Mouse (Mus musculus) hindbrain, postnatal 0 days (tissue): ENCODE data around the gene Ldhc. TPM values are rescaled to one million over a fixed set of nuclear protein-coding genes. Genes with fewer than 3 reads are reported as not detected.

Experiments used
- ATAC-seq: fragments of 200-750 bp; cut with Nextera tagmentation; 2 replicates; pipeline ENCODE4 v1.8.0; 2017; ENCODE audit warnings: mild to moderate bottlenecking, moderate TSS enrichment, moderate library complexity
- DNase-seq: peaks from one replicate; pipeline ENCODE4 v3.0.0-alpha.2; 2015; ENCODE audit warnings: low spot score
- H3K27ac ChIP-seq: fragments of 300-500 bp; sonication (generic); 2 replicates; pipeline ENCODE4 v1.5.1; 2014; ENCODE audit warnings: mild to moderate bottlenecking
- H3K27me3 ChIP-seq: fragments of 300-500 bp; sonication (generic); 2 replicates; pipeline ENCODE4 v1.6.1; 2014; ENCODE audit warnings: low read length, mixed read lengths; ENCODE audit not compliant: insufficient read depth
- H3K36me3 ChIP-seq: fragments of 300-500 bp; sonication (generic); 2 replicates; pipeline ENCODE4 v1.6.1; 2014; ENCODE audit warnings: low read length, mixed read lengths; ENCODE audit not compliant: insufficient read depth
- H3K4me1 ChIP-seq: fragments of 300-500 bp; sonication (generic); 2 replicates; pipeline ENCODE4 v1.6.1; 2014; ENCODE audit warnings: antibody characterized with exemption, low read length, mixed read lengths; ENCODE audit not compliant: insufficient read depth
- H3K4me2 ChIP-seq: fragments of 300-500 bp; sonication (generic); 2 replicates; pipeline ENCODE4 v1.6.1; 2014; ENCODE audit warnings: low read depth, mild to moderate bottlenecking, low read length, moderate library complexity, mixed read lengths
- H3K4me3 ChIP-seq: fragments of 300-500 bp; sonication (generic); 2 replicates; pipeline ENCODE4 v1.5.1; 2014; ENCODE audit warnings: low read length
- H3K9ac ChIP-seq: fragments of 300-500 bp; sonication (generic); replicated peaks from 2 replicates; pipeline ENCODE4 v1.6.1; 2014; ENCODE audit warnings: mild to moderate bottlenecking, low read length, moderate library complexity, mixed read lengths
- H3K9me3 ChIP-seq: fragments of 300-500 bp; sonication (generic); 2 replicates; pipeline ENCODE4 v1.6.1; 2016; ENCODE audit warnings: low read length, mixed read lengths
- CTCF ChIP-seq: IDR thresholded peaks from 2 replicates; pipeline ENCODE4 v1.5.1; 2016; ENCODE audit warnings: antibody characterized with exemption, control low read depth, low read depth
- WGBS: fragments of 180-500 bp; shearing (Covaris S2); extraction: QIAGEN DNeasy Blood & Tissue Kit; methylation state at CpG from one replicate; pipeline ENCODE4 v1.1.7; 2014; 5-methylcytosine and 5-hydroxymethylcytosine counted together
- polyA plus RNA-seq: library from polyadenylated mRNA; unstranded; fragments of >200 nt; fragmentation: Nextera tagmentation; extraction: Ambion mirVana; gene quantifications from 2 replicates; pipeline ENCODE4 v1.2.1, GENCODE M21; 2015
- total RNA-seq: library from RNA; depleted of rRNA; stranded (reverse); fragments of >200 nt; gene quantifications from 2 replicates; pipeline ENCODE4 v1.2.3, GENCODE M21; 2014; rRNA removed

The Ldhc gene
- total and polyA plus RNA-seq, 2 experiments from 2014 or later, result 0.26 TPM; not detected in 1

GRCm38 (mm10) chr7:46895511-46895910 lies 34.5 kb downstream of the Ldhc start:
- 88% methylated on average over 3 of the region's 3 CpGs for WGBS
- no peak overlapping the region for H3K4me2 ChIP-seq
- no peaks in the 10 kb centered on the region for H3K4me1 ChIP-seq
- no peak for TF ChIP-seq CTCF
- H3K27ac ChIP-seq, result no peak overlapping the region
- peaks cover 55% of the 10 kb centered on the region for H3K36me3 ChIP-seq
- H3K9ac ChIP-seq, result no peak overlapping the region
- DNase-seq (no peak), ATAC-seq (no peak)
- H3K4me3 ChIP-seq, result no peak overlapping the region
- H3K27me3 ChIP-seq, result no peaks in the 10 kb centered on the region
- no peaks in the 10 kb centered on the region for H3K9me3 ChIP-seq

GRCm38 (mm10) chr7:46899343-46899742 lies 38.3 kb downstream of the Ldhc start:
- no peaks in the 10 kb centered on the region for H3K9me3 ChIP-seq
- peaks cover 28% of the 10 kb centered on the region for H3K36me3 ChIP-seq
- no peaks in the 10 kb centered on the region for H3K27me3 ChIP-seq
- H3K4me3 ChIP-seq, result no peak overlapping the region
- 93% methylated on average over 3 of the region's 3 CpGs for WGBS
- no peak for TF ChIP-seq CTCF
- no peaks in the 10 kb centered on the region for H3K4me1 ChIP-seq
- DNase-seq (no peak), ATAC-seq (no peak)
- H3K27ac ChIP-seq, result no peak overlapping the region
- no peak overlapping the region for H3K4me2 ChIP-seq
- H3K9ac ChIP-seq, result no peak overlapping the region

- Histone ChIP-seq H3K4me1 (no peaks in the 10 kb centered on the region), H3K27ac (no peak overlapping the region), H3K36me3 (peaks cover 53% of the 10 kb centered on the region), H3K4me3 (no peak overlapping the region), H3K27me3 (no peaks in the 10 kb centered on the region), H3K9ac (no peak overlapping the region), H3K9me3 (no peaks in the 10 kb centered on the region), H3K4me2 (no peak overlapping the region)
- WGBS, result 97% methylated on average over 3 of the region's 3 CpGs
- DNase-seq, result no peak
- TF ChIP-seq CTCF, result no peak
- ATAC-seq, result no peak
These were observed 50.2 kb downstream of the Ldhc start for GRCm38 (mm10) chr7:46911250-46911649.

- no peak overlapping the region for H3K27ac ChIP-seq
These were observed 55.4 kb downstream of the Ldhc start for GRCm38 (mm10) chr7:46916376-46916775.

GRCm38 (mm10) chr7:46918678-46919371 lies 57.8 kb downstream of the Ldhc start:
- ATAC-seq, result no peak
- no peaks in the 10 kb centered on the region for H3K9me3 ChIP-seq
- H3K4me1 ChIP-seq, result no peaks in the 10 kb centered on the region
- 20% methylated on average over 13 of the region's 13 CpGs for WGBS
- H3K27me3 ChIP-seq, result no peaks in the 10 kb centered on the region
- no peak for TF ChIP-seq CTCF
- H3K4me2 ChIP-seq, result peak overlapping the region; percentile 77
- H3K27ac ChIP-seq, result peak overlapping the region; percentile 95
- DNase-seq, result peak; percentile 18
- H3K9ac ChIP-seq, result peak overlapping the region; percentile 89
- H3K36me3 ChIP-seq, result no peaks in the 10 kb centered on the region; the same call in 1 of the 2 replicates
- H3K4me3 ChIP-seq, result peak overlapping the region; percentile 81

More at GRCm38 (mm10) chr7:46916376-46916775, 55.4 kb downstream of the Ldhc start:
- DNase-seq, result no peak
- no peak overlapping the region for H3K4me2 ChIP-seq
- H3K27me3 ChIP-seq, result no peaks in the 10 kb centered on the region
- 93% methylated on average over 3 of the region's 3 CpGs for WGBS
- H3K4me3 ChIP-seq, result no peak overlapping the region
- peaks cover 14% of the 10 kb centered on the region; the same call in 1 of the 2 replicates for H3K36me3 ChIP-seq
- no peaks in the 10 kb centered on the region for H3K9me3 ChIP-seq
- H3K4me1 ChIP-seq, result no peaks in the 10 kb centered on the region
- no peak for TF ChIP-seq CTCF
- H3K9ac ChIP-seq, result no peak overlapping the region
- no peak for ATAC-seq

GRCm38 (mm10) chr7:46919551-46920176 lies 58.7 kb downstream of the Ldhc start, which contains the start of gene Tsg101:
Gene Tsg101, minus strand, starts transcription at chr7:46919969.
- DNase-seq, result peak; percentile 95
- H3K4me3 ChIP-seq, result peak within 1 kb of the TSS; percentile 81
- H3K27ac ChIP-seq, result peak within 1 kb of the TSS; percentile 95
- no peaks in the 10 kb centered on the region for H3K9me3 ChIP-seq
- H3K36me3 ChIP-seq, result no peaks in the 10 kb centered on the region
- peak within 1 kb of the TSS; percentile 89 for H3K9ac ChIP-seq
- under 1% methylated on average over 66 of the region's 75 CpGs for WGBS
- TF ChIP-seq CTCF, result 0 out of 2 replicates have a peak, but pooled peaks have one; percentile 2
- peak within 1 kb of the TSS; percentile 77 for H3K4me2 ChIP-seq
- H3K4me1 ChIP-seq, result no peaks in the 10 kb centered on the region
- no peaks in the 10 kb centered on the region for H3K27me3 ChIP-seq
- peak; percentile 97 for ATAC-seq

GRCm38 (mm10) chr7:46922075-46922474 lies 61.1 kb downstream of the Ldhc start:
- H3K27me3 ChIP-seq, result no peaks in the 10 kb centered on the region
- no peaks in the 10 kb centered on the region for H3K36me3 ChIP-seq
- H3K9ac ChIP-seq, result no peak overlapping the region
- ATAC-seq, result no peak
- DNase-seq, result no peak
- H3K4me2 ChIP-seq, result no peak overlapping the region
- no peaks in the 10 kb centered on the region for H3K4me1 ChIP-seq
- H3K27ac ChIP-seq, result no peak overlapping the region
- no peaks in the 10 kb centered on the region for H3K9me3 ChIP-seq
- no peak overlapping the region for H3K4me3 ChIP-seq
- 59% methylated on average over 4 of the region's 4 CpGs for WGBS
- no peak for TF ChIP-seq CTCF

Other genes with a start within 250 kb of the Ldhc start
- 41.8 and 53.5 TPM in 2 replicates for gene Sergef, start 221.4 kb upstream of the Ldhc start, total RNA-seq
- 45.6 and 48.0 TPM in 2 replicates for gene Sergef, start 221.4 kb upstream of the Ldhc start, polyA plus RNA-seq
- 0.73 and 1.0 TPM in 2 replicates for gene Tph1, start 188.7 kb upstream of the Ldhc start, total RNA-seq
- 0.73 and 0.98 TPM in 2 replicates for gene Tph1, start 188.7 kb upstream of the Ldhc start, polyA plus RNA-seq
- 12.2 and 14.4 TPM in 2 replicates for gene Saal1, start 150.5 kb upstream of the Ldhc start, total RNA-seq
- 13.0 and 13.4 TPM in 2 replicates for gene Saal1, start 150.5 kb upstream of the Ldhc start, polyA plus RNA-seq
- 0.54 TPM in 1 of 2 replicates, not detected in the other for gene Saa3, start 145.5 kb upstream of the Ldhc start, total RNA-seq
- gene Saa3, start 145.5 kb upstream of the Ldhc start, polyA plus RNA-seq, result 0.36 and 0.43 TPM in 2 replicates
- gene Saa4, start 128.6 kb upstream of the Ldhc start, total RNA-seq, result not detected in 2 replicates
- gene Saa4, start 128.6 kb upstream of the Ldhc start, polyA plus RNA-seq, result not detected in 2 replicates
- not detected in 2 replicates for gene Saa1, start 118.2 kb upstream of the Ldhc start, total RNA-seq
- gene Saa1, start 118.2 kb upstream of the Ldhc start, polyA plus RNA-seq, result 0.32 and 0.43 TPM in 2 replicates
- 0.05 TPM in 1 of 2 replicates, not detected in the other for gene Saa2, start 109.4 kb upstream of the Ldhc start, total RNA-seq
- 0.39 and 1.1 TPM in 2 replicates for gene Saa2, start 109.4 kb upstream of the Ldhc start, polyA plus RNA-seq
- 20.3 and 21.6 TPM in 2 replicates for gene Hps5, start 65.1 kb upstream of the Ldhc start, total RNA-seq
- 8.9 and 9.8 TPM in 2 replicates for gene Hps5, start 65.1 kb upstream of the Ldhc start, polyA plus RNA-seq
- gene Gtf2h1, start 65.1 kb upstream of the Ldhc start, total RNA-seq, result 26.5 and 26.6 TPM in 2 replicates
- gene Gtf2h1, start 65.1 kb upstream of the Ldhc start, polyA plus RNA-seq, result 36.2 and 39.2 TPM in 2 replicates
- 424 and 467 TPM in 2 replicates for gene Ldha, start 19.7 kb upstream of the Ldhc start, total RNA-seq
- 747 and 766 TPM in 2 replicates for gene Ldha, start 19.7 kb upstream of the Ldhc start, polyA plus RNA-seq
- 83.7 and 105 TPM in 2 replicates for gene Tsg101, start 58.8 kb downstream of the Ldhc start, total RNA-seq
- 272 and 279 TPM in 2 replicates for gene Tsg101, start 58.8 kb downstream of the Ldhc start, polyA plus RNA-seq
- gene Uevld, start 97.3 kb downstream of the Ldhc start, total RNA-seq, result 8.4 and 10.1 TPM in 2 replicates
- 5.0 and 5.4 TPM in 2 replicates for gene Uevld, start 97.3 kb downstream of the Ldhc start, polyA plus RNA-seq
- gene Gm9999, start 122.4 kb downstream of the Ldhc start, total RNA-seq, result not detected in 2 replicates
- not detected in 2 replicates for gene Gm9999, start 122.4 kb downstream of the Ldhc start, polyA plus RNA-seq
- gene Spty2d1, start 147.2 kb downstream of the Ldhc start, total RNA-seq, result 9.1 and 9.7 TPM in 2 replicates
- gene Spty2d1, start 147.2 kb downstream of the Ldhc start, polyA plus RNA-seq, result 5.1 and 5.8 TPM in 2 replicates
- gene Tmem86a, start 189.4 kb downstream of the Ldhc start, total RNA-seq, result 11.9 and 17.1 TPM in 2 replicates
- gene Tmem86a, start 189.4 kb downstream of the Ldhc start, polyA plus RNA-seq, result 29.5 and 32.3 TPM in 2 replicates